Mouse (Mus musculus) stomach, postnatal 0 days (tissue): ENCODE measurements around the gene Lrp1. TPM values are rescaled to one million over a fixed set of nuclear protein-coding genes. Genes with fewer than 3 reads are reported as not detected.

Experiments used
- ATAC-seq: fragments of 200-750 bp; cut with Nextera tagmentation; 2 replicates; pipeline ENCODE4 v1.8.0; 2017; ENCODE audit not compliant: low FRiP score, low TSS enrichment
- DNase-seq: peaks from one replicate; pipeline ENCODE4 v3.0.0-alpha.2; 2016; ENCODE audit warnings: low spot score
- H3K27ac ChIP-seq: fragments of 300-500 bp; sonication (generic); replicated peaks from 2 replicates; pipeline ENCODE4 v1.5.1; 2014; ENCODE audit warnings: mild to moderate bottlenecking, control low read depth
- H3K27me3 ChIP-seq: fragments of 300-500 bp; sonication (generic); 2 replicates; pipeline ENCODE4 v1.6.1; 2014; ENCODE audit warnings: low read length; ENCODE audit not compliant: control insufficient read depth, insufficient read depth
- H3K36me3 ChIP-seq: fragments of 300-500 bp; sonication (generic); 2 replicates; pipeline ENCODE4 v1.6.1; 2014; ENCODE audit warnings: low read length, mixed read lengths; ENCODE audit not compliant: control insufficient read depth, insufficient read depth
- H3K4me1 ChIP-seq: fragments of 300-500 bp; sonication (generic); replicated peaks from 2 replicates; pipeline ENCODE4 v1.6.1; 2014; ENCODE audit warnings: antibody characterized with exemption; ENCODE audit not compliant: control insufficient read depth, insufficient read depth
- H3K4me2 ChIP-seq: fragments of 300-500 bp; sonication (generic); replicated peaks from 2 replicates; pipeline ENCODE4 v1.6.1; 2014; ENCODE audit warnings: low read depth, mild to moderate bottlenecking, control low read depth, moderate library complexity
- H3K4me3 ChIP-seq: fragments of 300-500 bp; sonication (generic); 2 replicates; pipeline ENCODE4 v1.5.1; 2014; ENCODE audit warnings: low read depth, low read length, control low read depth
- H3K9ac ChIP-seq: fragments of 300-500 bp; sonication (generic); 2 replicates; pipeline ENCODE4 v1.6.1; 2014; ENCODE audit warnings: mild to moderate bottlenecking, low read length, control low read depth, mixed read lengths
- H3K9me3 ChIP-seq: fragments of 300-500 bp; sonication (generic); 2 replicates; pipeline ENCODE4 v1.6.1; 2016; ENCODE audit warnings: low read length; ENCODE audit not compliant: control insufficient read depth
- CTCF ChIP-seq: IDR thresholded peaks from 2 replicates; pipeline ENCODE4 v1.5.1; 2016; ENCODE audit warnings: antibody characterized with exemption, low read depth, mild to moderate bottlenecking, moderate library complexity
- EP300 ChIP-seq: optimal IDR thresholded peaks from 2 replicates; pipeline ENCODE3; 2016; ENCODE audit warnings: antibody characterized with exemption
- WGBS: fragments of 180-500 bp; shearing (Covaris S2); extraction: QIAGEN DNeasy Blood & Tissue Kit; methylation state at CpG from one replicate; pipeline ENCODE4 v1.1.7; 2014; 5-methylcytosine and 5-hydroxymethylcytosine counted together
- polyA plus RNA-seq: library from polyadenylated mRNA; unstranded; fragments of >200 nt; fragmentation: Nextera tagmentation; extraction: Ambion mirVana; gene quantifications from 2 replicates; pipeline ENCODE4 v1.2.1, GENCODE M21; 2015

Gene Lrp1
- polyA plus RNA-seq, 1 experiment from 2014 or later, result 32.7 TPM

- no peaks in the 10 kb centered on the region for H3K9me3 ChIP-seq
- 0 out of 2 replicates have a peak overlapping the region, but pooled peaks have one; percentile 4 for H3K9ac ChIP-seq
- peaks cover 21% of the 10 kb centered on the region for H3K4me1 ChIP-seq
- peaks cover 8% of the 10 kb centered on the region; the same call in 1 of the 2 replicates for H3K36me3 ChIP-seq
- ATAC-seq, result no peak
- no peak overlapping the region for H3K4me2 ChIP-seq
- no peak for DNase-seq
- 77% methylated on average over 30 of the region's 30 CpGs for WGBS
- H3K4me3 ChIP-seq, result no peak overlapping the region
- TF ChIP-seq EP300 (no peak), CTCF (no peak)
- no peaks in the 10 kb centered on the region for H3K27me3 ChIP-seq
- H3K27ac ChIP-seq, result peak overlapping the region; percentile 49; the same call in 1 of the 2 replicates
Observed at GRCm38 (mm10) chr10:127594930-127595715, 25.8 kb downstream of the Lrp1 start.

- peak overlapping the region; percentile 4; the same call in 1 of the 2 replicates for H3K9ac ChIP-seq
- H3K4me3 ChIP-seq, result no peak overlapping the region
- DNase-seq (no peak), ATAC-seq (no peak)
- WGBS, result 61% methylated on average over 8 of the region's 8 CpGs
- no peaks in the 10 kb centered on the region for H3K27me3 ChIP-seq
- H3K9me3 ChIP-seq, result no peaks in the 10 kb centered on the region
- peaks cover 11% of the 10 kb centered on the region; the same call in 1 of the 2 replicates for H3K36me3 ChIP-seq
- no peak overlapping the region; the same call in 1 of the 2 replicates for H3K27ac ChIP-seq
- no peak for TF ChIP-seq CTCF
- TF ChIP-seq EP300, result no peak
- no peak overlapping the region for H3K4me2 ChIP-seq
- H3K4me1 ChIP-seq, result peaks cover 19% of the 10 kb centered on the region
Observed at GRCm38 (mm10) chr10:127594405-127594804, 26.5 kb downstream of the Lrp1 start.

- DNase-seq (no peak), ATAC-seq (0 out of 2 replicates have a peak, but pooled peaks have one; percentile 21)
- no peak overlapping the region for H3K4me3 ChIP-seq
- H3K9ac ChIP-seq, result no peak overlapping the region
- no peaks in the 10 kb centered on the region for H3K27me3 ChIP-seq
- peaks cover 17% of the 10 kb centered on the region for H3K4me1 ChIP-seq
- 52% methylated on average over 13 of the region's 13 CpGs for WGBS
- H3K27ac ChIP-seq, result no peak overlapping the region
- H3K9me3 ChIP-seq, result no peaks in the 10 kb centered on the region
- H3K36me3 ChIP-seq, result peaks cover 22% of the 10 kb centered on the region; the same call in 1 of the 2 replicates
- H3K4me2 ChIP-seq, result no peak overlapping the region
- TF ChIP-seq EP300 (no peak), CTCF (no peak)
Observed at GRCm38 (mm10) chr10:127592850-127593249, 28.1 kb downstream of the Lrp1 start.

- ATAC-seq, result peak; percentile 43
- H3K4me3 ChIP-seq, result no peak overlapping the region
- no peak for DNase-seq
- H3K4me2 ChIP-seq, result no peak overlapping the region
- H3K27ac ChIP-seq, result no peak overlapping the region
- no peaks in the 10 kb centered on the region for H3K9me3 ChIP-seq
- WGBS, result 77% methylated on average over 7 of the region's 7 CpGs
- H3K27me3 ChIP-seq, result no peaks in the 10 kb centered on the region
- TF ChIP-seq CTCF (no peak), EP300 (no peak)
- H3K4me1 ChIP-seq, result peaks cover 16% of the 10 kb centered on the region
- no peak overlapping the region for H3K9ac ChIP-seq
- H3K36me3 ChIP-seq, result peaks cover 23% of the 10 kb centered on the region; the same call in 1 of the 2 replicates
Observed at GRCm38 (mm10) chr10:127592423-127592822, 28.5 kb downstream of the Lrp1 start.

- peak; percentile 50 for DNase-seq
- peaks cover 28% of the 10 kb centered on the region for H3K36me3 ChIP-seq
- H3K9ac ChIP-seq, result no peak overlapping the region
Observed at GRCm38 (mm10) chr10:127591514-127591913, 29.4 kb downstream of the Lrp1 start.

More at GRCm38 (mm10) chr10:127591514-127591913, 29.4 kb downstream of the Lrp1 start:
- no peak overlapping the region for H3K4me3 ChIP-seq
- no peak overlapping the region for H3K4me2 ChIP-seq
- no peak for TF ChIP-seq CTCF
- TF ChIP-seq EP300, result no peak
- H3K9me3 ChIP-seq, result no peaks in the 10 kb centered on the region
- ATAC-seq, result peak; percentile 52
- 31% methylated on average over 7 of the region's 7 CpGs for WGBS
- no peaks in the 10 kb centered on the region for H3K27me3 ChIP-seq
- H3K4me1 ChIP-seq, result peaks cover 9% of the 10 kb centered on the region; the same call in 1 of the 2 replicates
- H3K27ac ChIP-seq, result peak overlapping the region; percentile 74
